Mouse (Mus musculus) ES-Bruce4 (cell line): ENCODE measurements around the gene Nrg4. TPM values are rescaled to one million over a fixed set of nuclear protein-coding genes. Genes with fewer than 3 reads are reported as not detected.

ENCODE experiments used
- H3K27ac ChIP-seq: 2 replicates; pipeline ENCODE4 v1.5.1; 2012; ENCODE audit warnings: low read length, inconsistent platforms; ENCODE audit not compliant: insufficient read depth
- H3K27me3 ChIP-seq: 2 replicates; pipeline ENCODE4 v1.6.1; 2012; ENCODE audit warnings: mild to moderate bottlenecking, low read length, inconsistent platforms; ENCODE audit not compliant: control insufficient read depth, poor library complexity, insufficient read depth, severe bottlenecking
- H3K36me3 ChIP-seq: 2 replicates; pipeline ENCODE4 v1.6.1; 2012; ENCODE audit warnings: inconsistent platforms, mild to moderate bottlenecking, low read length, moderate library complexity; ENCODE audit not compliant: control insufficient read depth, poor library complexity, insufficient read depth, severe bottlenecking
- H3K4me1 ChIP-seq: one replicate; pipeline ENCODE4 v1.8.1; 2011; ENCODE audit warnings: low read length; ENCODE audit not compliant: control insufficient read depth, insufficient read depth
- H3K4me3 ChIP-seq: 2 replicates; pipeline ENCODE4 v1.5.1; 2011; ENCODE audit warnings: low read depth, mild to moderate bottlenecking, low read length
- H3K9ac ChIP-seq: 2 replicates; pipeline ENCODE4 v1.6.1; 2012; ENCODE audit warnings: low read depth, mild to moderate bottlenecking, inconsistent platforms; ENCODE audit not compliant: poor library complexity, severe bottlenecking
- H3K9me3 ChIP-seq: replicated peaks from 2 replicates; pipeline ENCODE4 v1.6.1; 2012; ENCODE audit warnings: mild to moderate bottlenecking, low read length, inconsistent platforms; ENCODE audit not compliant: control insufficient read depth, poor library complexity, insufficient read depth, severe bottlenecking
- CTCF ChIP-seq: IDR thresholded peaks from one replicate; pipeline ENCODE4 v1.8.1; 2011; ENCODE audit warnings: low read depth, low read length
- EP300 ChIP-seq: IDR thresholded peaks from 2 replicates; pipeline ENCODE4 v1.6.1; 2011; ENCODE audit warnings: low read depth, low read length; ENCODE audit not compliant: insufficient read depth
- POLR2A ChIP-seq: IDR thresholded peaks from one replicate; pipeline ENCODE4 v1.8.1; 2011; ENCODE audit warnings: low read length; ENCODE audit not compliant: insufficient read depth
- polyA plus RNA-seq: library from polyadenylated mRNA; stranded (reverse); fragments of >200 nt; gene quantifications from 2 replicates; pipeline ENCODE4 v1.2.4, GENCODE M21; 2011; ENCODE audit warnings: low read depth; ENCODE audit not compliant: missing spikeins, insufficient read depth, insufficient read length

Nrg4 gene
- polyA plus RNA-seq, 1 experiment: 2.8 TPM

GRCm38 (mm10) chr9:55232586-55232985 lies 94.1 kb downstream of the Nrg4 start:
- Histone ChIP-seq H3K9me3 (no peaks in the 10 kb centered on the region; the same call in 1 of the 2 replicates), H3K9ac (no peak overlapping the region), H3K4me3 (no peak overlapping the region), H3K27me3 (no peaks in the 10 kb centered on the region), H3K36me3 (no peaks in the 10 kb centered on the region), H3K4me1 (no peaks in the 10 kb centered on the region), H3K27ac (peak overlapping the region; percentile 88)
- TF ChIP-seq POLR2A: no peak
- 0 out of 2 replicates have a peak, but pooled peaks have one; percentile 18 for TF ChIP-seq EP300
- TF ChIP-seq CTCF: no peak

GRCm38 (mm10) chr9:55232110-55232509 lies 94.5 kb downstream of the Nrg4 start:
- Histone ChIP-seq H3K36me3 (no peaks in the 10 kb centered on the region), H3K27me3 (no peaks in the 10 kb centered on the region), H3K9ac (no peak overlapping the region), H3K4me1 (no peaks in the 10 kb centered on the region), H3K27ac (no peak overlapping the region), H3K9me3 (no peaks in the 10 kb centered on the region; the same call in 1 of the 2 replicates), H3K4me3 (no peak overlapping the region)
- no peak for TF ChIP-seq CTCF
- TF ChIP-seq EP300: no peak
- TF ChIP-seq POLR2A: no peak

DNA sequence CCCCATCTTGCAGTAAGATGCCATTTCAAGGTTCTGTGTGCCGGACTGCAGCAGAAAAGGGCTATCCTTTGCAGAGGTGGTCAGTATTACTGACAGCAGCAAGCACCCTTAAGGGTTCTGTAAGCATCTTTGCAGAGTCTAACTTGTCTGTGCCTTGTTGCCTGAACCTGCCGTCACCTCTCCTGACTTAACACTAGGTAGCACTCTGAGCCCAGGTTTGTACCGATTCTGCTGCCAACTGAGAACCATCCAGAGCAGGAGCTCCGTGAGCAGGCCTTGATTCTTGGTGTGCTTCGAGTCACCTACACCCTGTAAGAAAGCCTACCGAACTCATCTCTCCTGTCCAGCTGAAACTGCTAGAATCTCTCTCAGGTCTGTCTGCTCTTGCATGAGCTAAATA lies 95.1 kb downstream of the Nrg4 start:
- Histone ChIP-seq H3K27me3 (no peaks in the 10 kb centered on the region), H3K4me1 (no peaks in the 10 kb centered on the region), H3K4me3 (no peak overlapping the region), H3K27ac (no peak overlapping the region), H3K9me3 (no peaks in the 10 kb centered on the region; the same call in 1 of the 2 replicates), H3K9ac (no peak overlapping the region), H3K36me3 (no peaks in the 10 kb centered on the region)
- TF ChIP-seq EP300 (no peak), CTCF (peak; percentile 36)

DNA sequence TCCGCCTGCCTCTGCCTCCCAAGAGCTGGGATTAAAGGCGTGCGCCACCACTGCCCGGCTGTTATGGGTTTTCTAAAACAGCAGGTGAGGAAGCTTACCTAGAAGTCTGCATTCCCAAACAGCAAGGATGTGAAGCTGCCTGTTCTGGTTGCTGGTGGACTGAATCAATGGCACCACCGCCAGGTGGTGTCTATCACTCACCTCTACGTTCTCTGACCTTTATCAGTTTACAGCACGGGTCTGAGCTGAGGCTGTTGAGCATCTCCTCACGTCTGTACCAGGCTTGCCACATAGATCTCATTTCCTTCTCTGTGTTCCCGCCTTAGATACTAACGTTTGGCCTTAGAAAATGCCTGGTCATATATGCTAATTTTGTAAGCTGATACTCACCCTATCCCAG lies 97.6 kb downstream of the Nrg4 start:
- Histone ChIP-seq H3K4me3 (no peak overlapping the region), H3K36me3 (no peaks in the 10 kb centered on the region), H3K27ac (no peak overlapping the region), H3K9ac (no peak overlapping the region), H3K27me3 (no peaks in the 10 kb centered on the region), H3K4me1 (no peaks in the 10 kb centered on the region), H3K9me3 (no peaks in the 10 kb centered on the region)
- TF ChIP-seq POLR2A (no peak), EP300 (no peak), CTCF (peak; percentile 40)

DNA sequence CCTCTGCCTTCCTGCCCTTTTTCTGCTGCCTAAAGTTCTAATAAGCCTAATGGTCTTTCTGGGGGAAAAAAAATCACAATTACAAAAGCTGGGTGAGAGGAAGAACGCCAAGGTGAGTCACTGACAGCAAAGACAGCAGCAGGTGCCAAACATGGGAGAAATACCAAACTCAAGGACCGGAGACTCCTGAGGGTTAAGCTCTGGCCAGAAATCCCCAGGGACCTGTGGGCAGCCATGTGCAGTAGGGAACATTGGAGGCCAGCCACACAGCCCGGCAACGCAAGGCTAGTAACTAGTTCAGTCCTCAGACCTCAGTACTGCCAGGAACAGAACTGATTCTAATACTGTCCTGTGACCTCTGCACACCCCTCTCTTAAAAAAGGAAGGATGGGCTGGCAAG lies 98.5 kb downstream of the Nrg4 start:
- H3K4me3 ChIP-seq: no peak overlapping the region
- no peak overlapping the region for H3K27ac ChIP-seq
- H3K36me3 ChIP-seq: peaks cover 8% of the 10 kb centered on the region
- peaks cover 1% of the 10 kb centered on the region for H3K4me1 ChIP-seq
- H3K9me3 ChIP-seq: no peaks in the 10 kb centered on the region
- no peak overlapping the region for H3K9ac ChIP-seq
- TF ChIP-seq EP300 (no peak), CTCF (no peak), POLR2A (no peak)
- no peaks in the 10 kb centered on the region for H3K27me3 ChIP-seq

- H3K36me3 ChIP-seq: peaks cover 24% of the 10 kb centered on the region
Measured at GRCm38 (mm10) chr9:55226251-55226650, 100.4 kb downstream of the Nrg4 start.

More at GRCm38 (mm10) chr9:55226251-55226650, 100.4 kb downstream of the Nrg4 start:
- Histone ChIP-seq H3K27ac (peak overlapping the region; percentile 98), H3K27me3 (no peaks in the 10 kb centered on the region), H3K9ac (no peak overlapping the region), H3K9me3 (no peaks in the 10 kb centered on the region), H3K4me3 (no peak overlapping the region), H3K4me1 (peaks cover 1% of the 10 kb centered on the region)
- TF ChIP-seq EP300 (no peak), CTCF (no peak), POLR2A (no peak)
